Mouse (Mus musculus) E14TG2a.4 (cell line): ENCODE measurements around the gene Ccser2.

Experiments used
- CTCF ChIP-seq: conservative IDR thresholded peaks from 2 replicates; pipeline ENCODE4 v1.5.1; 2014; ENCODE audit warnings: low read length
- POU5F1 ChIP-seq: IDR thresholded peaks from 2 replicates; pipeline ENCODE4 v1.6.1; 2014; ENCODE audit warnings: low read length, borderline replicate concordance

DNA sequence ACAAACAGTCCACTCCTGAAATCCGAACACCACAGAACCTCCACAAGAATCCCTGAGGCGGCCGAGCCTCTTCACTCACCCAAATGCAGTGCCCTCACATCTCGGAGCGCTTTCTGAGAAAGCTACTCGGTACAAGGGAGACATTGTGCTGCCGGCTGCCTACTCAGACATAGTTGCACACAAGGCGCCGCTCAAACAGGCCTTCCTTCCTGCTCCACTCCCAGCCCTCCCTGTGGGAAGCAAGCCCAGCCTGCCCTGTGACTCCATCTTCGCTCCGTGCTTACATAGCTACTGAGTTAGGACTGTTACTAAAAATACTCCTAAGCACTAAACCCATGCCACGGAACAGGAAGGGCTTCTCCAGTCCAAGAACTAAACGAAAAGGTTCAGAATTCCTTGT lies 49.4 kb downstream of the Ccser2 start:
- TF ChIP-seq CTCF (no peak), POU5F1 (no peak)
